Mouse (Mus musculus): ENCODE results near the gene Gm8871. TPM values are rescaled to one million over a fixed set of nuclear protein-coding genes. Genes with fewer than 3 reads are reported as not detected.

Gm8871 gene
- 14.5 TPM for polyA plus RNA-seq (2014; fragmentation: Illumina TruSeq; extraction: RNeasy Lipid Tissue Mini Kit (QIAGEN cat#74804); ENCODE audit: low read depth, low replicate concordance)

GRCm38 (mm10) chr5:10947505-10947904 lies at the start of gene Gm8871, which contains the start of gene Gm8857:
Gm8871 (plus strand) TSS chr5:10947805.
Gm8857 (plus strand) TSS chr5:10947807.

Other genes starting within 250 kb of the Gm8871 start
- 22.7 TPM for gene Gm8857, start within 50 bp of the Gm8871 start, polyA plus RNA-seq (2014; fragmentation: Illumina TruSeq; extraction: RNeasy Lipid Tissue Mini Kit (QIAGEN cat#74804); ENCODE audit: low read depth, low replicate concordance)
- 32.1 TPM for gene Gm8879, start 179.8 kb downstream of the Gm8871 start, polyA plus RNA-seq (2014; fragmentation: Illumina TruSeq; extraction: RNeasy Lipid Tissue Mini Kit (QIAGEN cat#74804); ENCODE audit: low read depth, low replicate concordance)
- gene Gm5861, start 235.3 kb downstream of the Gm8871 start, polyA plus RNA-seq (2014; fragmentation: Illumina TruSeq; extraction: RNeasy Lipid Tissue Mini Kit (QIAGEN cat#74804); ENCODE audit: low read depth, low replicate concordance), result 17.2 TPM

Measured in testis, adult 10 weeks (tissue).